In genomic region chr9:107971690-107972541, GRCm38 (mm10) we compare ENCODE assay signal across 10 mouse cellular contexts. TPM values are rescaled to one million over a fixed set of nuclear protein-coding genes. Genes with fewer than 3 reads are reported as not detected.
DNase-seq lines count a peak whose midpoint lies in the region; ATAC-seq and TF ChIP-seq lines count a peak whose summit lies in the region.
"Had no signal": no experiment of that assay in that cellular context is flagged by ENCODE, and none has a peak within 500 bp of the region (broad histone marks: within the 10 kb centered on the region; RNA-seq: fewer than 3 reads in every experiment).

No protein-coding gene starts in this region.

- no peak for TF ChIP-seq CTCF in lung, postnatal 0 days (IDR thresholded peaks at IDR 0.05)
- TF ChIP-seq CTCF in lung, adult 2 months (IDR thresholded peaks at IDR 0.05; ENCODE audit: insufficient read depth, low read length) = no peak
- TF ChIP-seq CTCF in forebrain, postnatal 0 days (IDR thresholded peaks at IDR 0.05; ENCODE audit: low read depth) = no peak

- no peak for TF ChIP-seq POLR2A in lung, adult 2 months (IDR thresholded peaks at IDR 0.05; ENCODE audit: borderline replicate concordance, extremely low read depth, low read depth, low read length)

- no peak for TF ChIP-seq EP300 in lung, postnatal 0 days (IDR thresholded peaks at IDR 0.05)

- H3K9me3 ChIP-seq in lung, postnatal 0 days (ENCODE audit: low read length) = no peaks in the 10 kb centered on the region
- H3K9me3 ChIP-seq in liver, embryonic 12.5 days (replicated peaks) = no peaks in the 10 kb centered on the region
- no peaks in the 10 kb centered on the region for H3K9me3 ChIP-seq in forebrain, postnatal 0 days (ENCODE audit: low read length)
- H3K9me3 ChIP-seq in hindbrain, embryonic 10.5 days = no peaks in the 10 kb centered on the region
- H3K9me3 ChIP-seq: limb, embryonic 15.5 days had no signal

- WGBS in lung, postnatal 0 days = 46% methylated on average over 8 of the region's 8 CpGs
- 44% methylated on average over 8 of the region's 8 CpGs for WGBS in lung, adult 2 months
- WGBS in liver, embryonic 12.5 days (ENCODE audit: insufficient replicate concordance) = 23% methylated on average over 8 of the region's 8 CpGs
- WGBS in forebrain, postnatal 0 days = 83% methylated on average over 8 of the region's 8 CpGs
- 86% methylated on average over 8 of the region's 8 CpGs for WGBS in hindbrain, embryonic 10.5 days

- no peak overlapping the region for H3K9ac ChIP-seq in lung, postnatal 0 days (replicated peaks; ENCODE audit: low read depth)
- H3K9ac ChIP-seq in liver, embryonic 12.5 days = peak overlapping the region; percentile 64
- no peak overlapping the region for H3K9ac ChIP-seq in forebrain, postnatal 0 days
- H3K9ac ChIP-seq: hindbrain, embryonic 14.5 days; limb, embryonic 15.5 days had no signal

- peaks cover 11% of the 10 kb centered on the region; the same call in 1 of the 2 replicates for H3K4me1 ChIP-seq in lung, postnatal 0 days (ENCODE audit: insufficient read depth, low read depth, low read length)
- H3K4me1 ChIP-seq in lung, adult 2 months (ENCODE audit: control insufficient read depth, insufficient read depth, low read length) = peaks cover 13% of the 10 kb centered on the region
- H3K4me1 ChIP-seq in liver, embryonic 12.5 days = peaks cover 69% of the 10 kb centered on the region
- no peaks in the 10 kb centered on the region for H3K4me1 ChIP-seq in forebrain, postnatal 0 days (ENCODE audit: insufficient read depth)
- peaks cover 6% of the 10 kb centered on the region for H3K4me1 ChIP-seq in hindbrain, embryonic 10.5 days (replicated peaks)

- H3K27ac ChIP-seq in lung, postnatal 0 days (ENCODE audit: low read length) = no peak overlapping the region
- peak overlapping the region; percentile 98 for H3K27ac ChIP-seq in liver, embryonic 12.5 days
- H3K27ac ChIP-seq in forebrain, postnatal 0 days (ENCODE audit: low read depth, low read length) = no peak overlapping the region
- H3K27ac ChIP-seq in hindbrain, embryonic 10.5 days = no peak overlapping the region
- H3K27ac ChIP-seq: hindbrain, embryonic 14.5 days; limb, embryonic 15.5 days had no signal

- H3K4me2 ChIP-seq in lung, postnatal 0 days (replicated peaks; ENCODE audit: low read depth, low read length) = no peak overlapping the region
- H3K4me2 ChIP-seq in liver, embryonic 12.5 days = peak overlapping the region; percentile 54
- no peak overlapping the region for H3K4me2 ChIP-seq in forebrain, postnatal 0 days (ENCODE audit: low read depth)
- H3K4me2 ChIP-seq: hindbrain, embryonic 14.5 days; limb, embryonic 15.5 days had no signal

- H3K36me3 ChIP-seq in lung, postnatal 0 days (ENCODE audit: insufficient read depth, low read length) = no peaks in the 10 kb centered on the region
- H3K36me3 ChIP-seq in liver, embryonic 12.5 days = peaks cover 48% of the 10 kb centered on the region
- peaks cover 13% of the 10 kb centered on the region; the same call in 1 of the 2 replicates for H3K36me3 ChIP-seq in forebrain, postnatal 0 days (ENCODE audit: insufficient read depth)
- peaks cover 59% of the 10 kb centered on the region for H3K36me3 ChIP-seq in hindbrain, embryonic 10.5 days

- DNase-seq in lung, postnatal 0 days (ENCODE audit: low spot score) = peak; percentile 43
- no peak for DNase-seq in lung, adult 2 months
- peak; percentile 58 for DNase-seq in heart, adult 8-10 months (ENCODE audit: low spot score)
- peak; percentile 26 for DNase-seq in yolk sac, embryonic 10.5 days (ENCODE audit: low spot score)
- DNase-seq in Muller cell, postnatal 12 days (ENCODE audit: inconsistent ontology term) = no peak
- DNase-seq in forebrain, postnatal 0 days = no peak
- no peak for DNase-seq in hindbrain, embryonic 10.5 days (ENCODE audit: low spot score)

- ATAC-seq in lung, postnatal 0 days = peak; percentile 60
- ATAC-seq in liver, embryonic 12.5 days = peak; percentile 83
- ATAC-seq in forebrain, postnatal 0 days = no peak

- H3K4me3 ChIP-seq in lung, postnatal 0 days (ENCODE audit: low read depth, low read length) = no peak overlapping the region
- H3K4me3 ChIP-seq in lung, adult 2 months (replicated peaks; ENCODE audit: extremely low read depth, low read depth, low read length) = no peak overlapping the region
- H3K4me3 ChIP-seq in liver, embryonic 12.5 days = 0 out of 2 replicates have a peak overlapping the region, but pooled peaks have one; percentile 0
- no peak overlapping the region for H3K4me3 ChIP-seq in forebrain, postnatal 0 days (ENCODE audit: low read depth, low read length)
- H3K4me3 ChIP-seq in hindbrain, embryonic 10.5 days = no peak overlapping the region
- H3K4me3 ChIP-seq: limb, embryonic 15.5 days had no signal

- no peaks in the 10 kb centered on the region for H3K27me3 ChIP-seq in lung, postnatal 0 days (replicated peaks; ENCODE audit: insufficient read depth, low read length)
- no peaks in the 10 kb centered on the region for H3K27me3 ChIP-seq in liver, embryonic 12.5 days (replicated peaks)
- no peaks in the 10 kb centered on the region for H3K27me3 ChIP-seq in forebrain, postnatal 0 days (ENCODE audit: insufficient read depth, low read length)
- no peaks in the 10 kb centered on the region for H3K27me3 ChIP-seq in hindbrain, embryonic 10.5 days (ENCODE audit: insufficient read depth, poor library complexity, severe bottlenecking)
- H3K27me3 ChIP-seq: limb, embryonic 15.5 days had no signal

RNA-seq across cellular contexts. Expression of gene Uba7, which starts 3.4 kb away (rescaled TPM):
- 33.2 and 33.3 TPM in 2 replicates for polyA plus RNA-seq in lung, postnatal 0 days (2015; fragmentation: Nextera tagmentation; extraction: Ambion mirVana)
- 94.0 and 124 TPM in 2 replicates for polyA plus RNA-seq in lung, adult 2 months (2012; rRNA removed)
- 10 to 100 TPM in 3 of 4 experiments, 1 to 10 TPM in 1; 8.8 to 20.8 (median 13.5) TPM for total RNA-seq in heart, adult 8-10 months (2022)
- polyA plus RNA-seq in liver, embryonic 12.5 days (2016; fragmentation: Nextera tagmentation; extraction: Ambion mirVana) = 63.1 and 63.7 TPM in 2 replicates
- total RNA-seq in forebrain, postnatal 0 days (2014; rRNA removed) = 3.5 and 4.0 TPM in 2 replicates
- polyA plus RNA-seq in forebrain, postnatal 0 days (2015; fragmentation: Nextera tagmentation; extraction: Ambion mirVana) = 4.5 and 4.8 TPM in 2 replicates
- polyA plus RNA-seq in hindbrain, embryonic 10.5 days (2016; fragmentation: Nextera tagmentation; extraction: Ambion mirVana) = 8.5 and 9.6 TPM in 2 replicates

RNA-seq across cellular contexts. Expression of gene Gm20661, which starts 10.9 kb away (rescaled TPM):
- polyA plus RNA-seq in lung, postnatal 0 days (2015; fragmentation: Nextera tagmentation; extraction: Ambion mirVana) = 1.8 and 3.6 TPM in 2 replicates
- 3.3 and 5.5 TPM in 2 replicates for polyA plus RNA-seq in lung, adult 2 months (2012; rRNA removed)
- under 1 TPM in 1 of 4 experiments, not detected in 3; 0.25 TPM for total RNA-seq in heart, adult 8-10 months (2022)
- polyA plus RNA-seq in liver, embryonic 12.5 days (2016; fragmentation: Nextera tagmentation; extraction: Ambion mirVana) = 1.2 and 1.4 TPM in 2 replicates
- 0.46 TPM in 1 of 2 replicates, not detected in the other for total RNA-seq in forebrain, postnatal 0 days (2014; rRNA removed)
- polyA plus RNA-seq in forebrain, postnatal 0 days (2015; fragmentation: Nextera tagmentation; extraction: Ambion mirVana) = 0.12 and 0.20 TPM in 2 replicates
- polyA plus RNA-seq in hindbrain, embryonic 10.5 days (2016; fragmentation: Nextera tagmentation; extraction: Ambion mirVana) = 1.5 and 1.8 TPM in 2 replicates

RNA-seq across cellular contexts. Expression of gene Inka1, which starts 13.8 kb away (rescaled TPM):
- 65.0 and 68.5 TPM in 2 replicates for polyA plus RNA-seq in lung, postnatal 0 days (2015; fragmentation: Nextera tagmentation; extraction: Ambion mirVana)
- 23.1 and 26.6 TPM in 2 replicates for polyA plus RNA-seq in lung, adult 2 months (2012; rRNA removed)
- 1 to 10 TPM; 6.0 to 9.5 (median 9.0) TPM for total RNA-seq in heart, adult 8-10 months (2022)
- polyA plus RNA-seq in liver, embryonic 12.5 days (2016; fragmentation: Nextera tagmentation; extraction: Ambion mirVana) = 64.3 and 68.7 TPM in 2 replicates
- total RNA-seq in forebrain, postnatal 0 days (2014; rRNA removed) = 6.3 and 7.8 TPM in 2 replicates
- polyA plus RNA-seq in forebrain, postnatal 0 days (2015; fragmentation: Nextera tagmentation; extraction: Ambion mirVana) = 20.3 and 23.0 TPM in 2 replicates
- 59.8 and 61.0 TPM in 2 replicates for polyA plus RNA-seq in hindbrain, embryonic 10.5 days (2016; fragmentation: Nextera tagmentation; extraction: Ambion mirVana)

RNA-seq across cellular contexts. Expression of gene Cdhr4, which starts 20.4 kb away (rescaled TPM):
- polyA plus RNA-seq in lung, postnatal 0 days (2015; fragmentation: Nextera tagmentation; extraction: Ambion mirVana) = 7.8 and 8.9 TPM in 2 replicates
- polyA plus RNA-seq in lung, adult 2 months (2012; rRNA removed) = 72.3 and 89.2 TPM in 2 replicates
- total RNA-seq in heart, adult 8-10 months (2022) = under 1 TPM in 3 of 4 experiments, not detected in 1; 0.17 to 0.41 (median 0.19) TPM
- 2.6 and 3.7 TPM in 2 replicates for polyA plus RNA-seq in liver, embryonic 12.5 days (2016; fragmentation: Nextera tagmentation; extraction: Ambion mirVana)
- total RNA-seq in forebrain, postnatal 0 days (2014; rRNA removed) = 3.1 and 4.4 TPM in 2 replicates
- 0.38 and 0.69 TPM in 2 replicates for polyA plus RNA-seq in forebrain, postnatal 0 days (2015; fragmentation: Nextera tagmentation; extraction: Ambion mirVana)
- polyA plus RNA-seq in hindbrain, embryonic 10.5 days (2016; fragmentation: Nextera tagmentation; extraction: Ambion mirVana) = 2.4 and 3.0 TPM in 2 replicates

RNA-seq across cellular contexts. Expression of gene Traip, which starts 22.0 kb away (rescaled TPM):
- polyA plus RNA-seq in lung, postnatal 0 days (2015; fragmentation: Nextera tagmentation; extraction: Ambion mirVana) = 2.2 and 2.6 TPM in 2 replicates
- 0.79 and 0.93 TPM in 2 replicates for polyA plus RNA-seq in lung, adult 2 months (2012; rRNA removed)
- total RNA-seq in heart, adult 8-10 months (2022) = 1 to 10 TPM in 1 of 4 experiments, under 1 TPM in 3; 0.33 to 1.6 (median 0.80) TPM
- polyA plus RNA-seq in liver, embryonic 12.5 days (2016; fragmentation: Nextera tagmentation; extraction: Ambion mirVana) = 20.9 and 22.2 TPM in 2 replicates
- total RNA-seq in forebrain, postnatal 0 days (2014; rRNA removed) = 11.0 and 15.7 TPM in 2 replicates
- 11.2 TPM in 2 replicates for polyA plus RNA-seq in forebrain, postnatal 0 days (2015; fragmentation: Nextera tagmentation; extraction: Ambion mirVana)
- polyA plus RNA-seq in hindbrain, embryonic 10.5 days (2016; fragmentation: Nextera tagmentation; extraction: Ambion mirVana) = 24.3 and 35.3 TPM in 2 replicates

Comparison
In these comparisons a context has a peak if more than half of its experiments do, and no peak if none do; other contexts are left out.
1. DNase-seq: peak in lung, postnatal 0 days (single experiment), heart, adult 8-10 months (single experiment) and yolk sac, embryonic 10.5 days (single experiment); none in lung, adult 2 months (single experiment), Muller cell, postnatal 12 days (single experiment), forebrain, postnatal 0 days (single experiment) and hindbrain, embryonic 10.5 days (single experiment).